Comparison of ENCODE assay signal across 8 mouse cellular contexts in the genomic region with DNA sequence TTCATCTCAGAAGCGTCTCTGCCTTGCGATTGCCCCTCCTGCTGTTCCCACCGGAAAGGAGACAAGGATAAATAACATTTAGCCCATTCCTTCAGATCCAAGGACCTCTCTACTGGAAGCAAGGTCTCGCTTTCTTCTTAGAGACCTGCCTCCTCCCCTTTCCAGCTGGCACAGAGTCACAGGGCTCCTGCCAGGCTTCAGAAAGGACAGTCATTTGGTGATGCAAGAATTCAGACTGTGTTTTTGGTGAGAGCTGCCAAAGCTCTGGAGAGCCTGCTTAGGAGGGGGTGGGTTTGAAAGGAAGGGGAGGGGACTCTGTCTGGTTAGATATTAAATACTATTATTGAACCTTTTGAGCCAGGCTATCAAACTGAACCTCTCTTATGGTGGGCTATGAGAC. TPM values are rescaled to one million over a fixed set of nuclear protein-coding genes. Genes with fewer than 3 reads are reported as not detected.
DNase-seq lines count a peak whose midpoint lies in the region; ATAC-seq and TF ChIP-seq lines count a peak whose summit lies in the region.

No protein-coding gene starts in this region.

- ATAC-seq in forebrain, embryonic 14.5 days = no peak
- ATAC-seq in neural tube, embryonic 15.5 days (ENCODE audit: low FRiP score) = peak; percentile 69
- no peak for ATAC-seq in erythroid progenitor cell, adult 5-6 weeks (replicated peaks; ENCODE audit: low FRiP score, poor library complexity, severe bottlenecking)

- H3K36me3 ChIP-seq in forebrain, embryonic 14.5 days (ENCODE audit: control insufficient read depth, insufficient read depth, low read length) = no peaks in the 10 kb centered on the region
- H3K36me3 ChIP-seq in forebrain, embryonic 10.5 days (replicated peaks) = no peaks in the 10 kb centered on the region
- no peaks in the 10 kb centered on the region for H3K36me3 ChIP-seq in neural tube, embryonic 15.5 days
- H3K36me3 ChIP-seq in thymus, adult 2 months (ENCODE audit: control insufficient read depth, insufficient read depth, low read length) = no peaks in the 10 kb centered on the region

- no peak overlapping the region for H3K9ac ChIP-seq in forebrain, embryonic 14.5 days (ENCODE audit: low read length)
- no peak overlapping the region for H3K9ac ChIP-seq in neural tube, embryonic 15.5 days (replicated peaks)

- no peak overlapping the region for H3K4me3 ChIP-seq in forebrain, embryonic 14.5 days (ENCODE audit: low read depth, low read length)
- H3K4me3 ChIP-seq in forebrain, embryonic 10.5 days = no peak overlapping the region
- H3K4me3 ChIP-seq in gastrocnemius, adult 2 months = peak overlapping the region; percentile 40
- no peak overlapping the region for H3K4me3 ChIP-seq in neural tube, embryonic 15.5 days (replicated peaks)
- no peak overlapping the region for H3K4me3 ChIP-seq in thymus, adult 2 months (ENCODE audit: control insufficient read depth, insufficient read depth, low read length)

- no peak overlapping the region for H3K27ac ChIP-seq in forebrain, embryonic 14.5 days (ENCODE audit: low read depth, low read length)
- H3K27ac ChIP-seq in forebrain, embryonic 10.5 days = no peak overlapping the region
- peak overlapping the region; percentile 85 for H3K27ac ChIP-seq in gastrocnemius, adult 2 months
- H3K27ac ChIP-seq in neural tube, embryonic 15.5 days (replicated peaks) = peak overlapping the region; percentile 38
- H3K27ac ChIP-seq in thymus, adult 2 months (ENCODE audit: control insufficient read depth, insufficient read depth, low read length) = no peak overlapping the region

- DNase-seq in forebrain, embryonic 14.5 days (ENCODE audit: low spot score) = peak; percentile 70
- no peak for DNase-seq in forebrain, embryonic 10.5 days (ENCODE audit: extremely low spot score, low spot score)
- DNase-seq in adrenal gland, adult 18-20 months (ENCODE audit: low spot score in 2 of 2) = peak; percentile 32 to 34
- peak; percentile 93 for DNase-seq in gastrocnemius, adult 2 months
- peak; percentile 48 to 52 for DNase-seq in layer of hippocampus, adult 8-10 months (ENCODE audit: low spot score in 2 of 2)
- no peak for DNase-seq in thymus, adult 2 months

- no peaks in the 10 kb centered on the region for H3K27me3 ChIP-seq in forebrain, embryonic 14.5 days (replicated peaks; ENCODE audit: control insufficient read depth, insufficient read depth, low read length)
- H3K27me3 ChIP-seq in forebrain, embryonic 10.5 days (ENCODE audit: poor library complexity, severe bottlenecking) = no peaks in the 10 kb centered on the region
- H3K27me3 ChIP-seq in neural tube, embryonic 15.5 days (replicated peaks) = no peaks in the 10 kb centered on the region
- H3K27me3 ChIP-seq in thymus, adult 2 months (ENCODE audit: control insufficient read depth, insufficient read depth, low read length) = no peaks in the 10 kb centered on the region

- H3K9me3 ChIP-seq in forebrain, embryonic 14.5 days (replicated peaks; ENCODE audit: control insufficient read depth, low read length) = no peaks in the 10 kb centered on the region
- H3K9me3 ChIP-seq in forebrain, embryonic 10.5 days = no peaks in the 10 kb centered on the region
- H3K9me3 ChIP-seq in neural tube, embryonic 15.5 days (replicated peaks) = no peaks in the 10 kb centered on the region

- no peak overlapping the region for H3K4me2 ChIP-seq in forebrain, embryonic 14.5 days (ENCODE audit: low read length)
- H3K4me2 ChIP-seq in neural tube, embryonic 15.5 days = no peak overlapping the region

- peaks cover 8% of the 10 kb centered on the region for H3K4me1 ChIP-seq in forebrain, embryonic 14.5 days (ENCODE audit: control insufficient read depth, insufficient read depth, low read length)
- peaks cover 11% of the 10 kb centered on the region for H3K4me1 ChIP-seq in forebrain, embryonic 10.5 days
- H3K4me1 ChIP-seq in neural tube, embryonic 15.5 days = no peaks in the 10 kb centered on the region
- no peaks in the 10 kb centered on the region for H3K4me1 ChIP-seq in thymus, adult 2 months (replicated peaks; ENCODE audit: control insufficient read depth, insufficient read depth, low read length)

- intact Hi-C loops in gastrocnemius, adult 2 months (cut with DNase I) = no loop called here

- TF ChIP-seq POLR2A in thymus, adult 2 months (IDR thresholded peaks at IDR 0.05; ENCODE audit: control insufficient read depth, extremely low read depth, insufficient read depth, low read length, poor library complexity) = no peak

- no peak for TF ChIP-seq CTCF in gastrocnemius, adult 2 months (IDR thresholded peaks at IDR 0.05)
- no peak for TF ChIP-seq CTCF in thymus, adult 2 months (IDR thresholded peaks at IDR 0.05; ENCODE audit: borderline replicate concordance, control insufficient read depth, extremely low read depth, insufficient read depth, low read length, poor library complexity)

- WGBS in forebrain, embryonic 14.5 days = 30% methylated on average over 4 of the region's 4 CpGs
- 60% methylated on average over 4 of the region's 4 CpGs for WGBS in forebrain, embryonic 10.5 days
- WGBS in neural tube, embryonic 15.5 days = 29% methylated on average over 4 of the region's 4 CpGs
- 69% methylated on average over 4 of the region's 4 CpGs for WGBS in thymus, adult 2 months

RNA-seq across cellular contexts. Expression of gene Gm45716, which starts 45.1 kb away (rescaled TPM):
- 19.6 and 21.4 TPM in 2 replicates for polyA plus RNA-seq in forebrain, embryonic 14.5 days (2014; fragmentation: Nextera tagmentation; extraction: Ambion mirVana)
- 14.7 and 16.9 TPM in 2 replicates for polyA plus RNA-seq in forebrain, embryonic 10.5 days (2016; fragmentation: Nextera tagmentation; extraction: Ambion mirVana)
- 10 to 100 TPM in 1 of 2 experiments, 1 to 10 TPM in 1; 1.6 to 13.0 TPM for total RNA-seq in adrenal gland, adult 18-20 months (2021)
- 1 to 10 TPM; 1.2 to 2.7 TPM for total RNA-seq in gastrocnemius, adult 2 months (2021)
- 1 to 10 TPM; 6.1 to 6.5 (median 6.4) TPM for total RNA-seq in layer of hippocampus, adult 8-10 months (2022)
- 16.9 and 19.2 TPM in 2 replicates for polyA plus RNA-seq in neural tube, embryonic 15.5 days (2015; fragmentation: Nextera tagmentation; extraction: Ambion mirVana)
- polyA plus RNA-seq in thymus, adult 2 months (2012; rRNA removed) = 2.1 and 2.9 TPM in 2 replicates
- total RNA-seq in erythroid progenitor cell, adult 5-6 weeks (2015; ENCODE audit: low replicate concordance) = not detected in 2 replicates
- total RNA-seq in erythroid progenitor cell, adult 5-6 weeks (2017; ENCODE audit: low replicate concordance) = not detected in 2 replicates

Comparison
In these comparisons a context has a peak if more than half of its experiments do, and no peak if none do; other contexts are left out.
1. DNase-seq: peak in forebrain, embryonic 14.5 days (single experiment), adrenal gland, adult 18-20 months (2 of 2), gastrocnemius, adult 2 months (single experiment) and layer of hippocampus, adult 8-10 months (2 of 2); none in forebrain, embryonic 10.5 days (single experiment) and thymus, adult 2 months (single experiment).
2. H3K27ac ChIP-seq: peak in gastrocnemius, adult 2 months (single experiment) and neural tube, embryonic 15.5 days (single experiment); none in forebrain, embryonic 14.5 days (single experiment), forebrain, embryonic 10.5 days (single experiment) and thymus, adult 2 months (single experiment).